Mouse (Mus musculus) embryo, embryonic 10.5 days (tissue): Measurements from ENCODE around the gene Minos1.

Source experiments
- DNase-seq: peaks from one replicate; pipeline ENCODE4 v3.0.0-alpha.2; 2015; ENCODE audit warnings: low spot score

Minos1 gene

GRCm38 (mm10) chr4:139144577-139144976 lies 13.7 kb upstream of the Minos1 start:
- peak; percentile 19 for DNase-seq

GRCm38 (mm10) chr4:139142985-139143384 lies 12.1 kb upstream of the Minos1 start:
- DNase-seq, result peak; percentile 60

- DNase-seq, result peak; percentile 18
Measured at GRCm38 (mm10) chr4:139141785-139142184, 10.9 kb upstream of the Minos1 start.

- DNase-seq, result no peak
Measured at GRCm38 (mm10) chr4:139140267-139140666, 9.4 kb upstream of the Minos1 start.

GRCm38 (mm10) chr4:139136011-139136410 lies 5.1 kb upstream of the Minos1 start:
- no peak for DNase-seq

GRCm38 (mm10) chr4:139133109-139133508 lies 2.2 kb upstream of the Minos1 start:
- no peak for DNase-seq

- DNase-seq, result no peak
Measured at GRCm38 (mm10) chr4:139131858-139132672, 1.2 kb upstream of the Minos1 start.

GRCm38 (mm10) chr4:139129806-139130700 lies 860 bp downstream of the Minos1 start:
- peak; percentile 56 for DNase-seq

GRCm38 (mm10) chr4:139126475-139126874 lies 4.4 kb downstream of the Minos1 start:
- DNase-seq, result no peak

- DNase-seq, result no peak
Measured at GRCm38 (mm10) chr4:139124940-139125339, 6.0 kb downstream of the Minos1 start.

GRCm38 (mm10) chr4:139122557-139122956 lies 8.4 kb downstream of the Minos1 start:
- no peak for DNase-seq

- no peak for DNase-seq
Measured at GRCm38 (mm10) chr4:139120998-139121397, 9.9 kb downstream of the Minos1 start.

GRCm38 (mm10) chr4:139120281-139120814 lies 10.6 kb downstream of the Minos1 start:
- DNase-seq, result no peak

- no peak for DNase-seq
Measured at GRCm38 (mm10) chr4:139116356-139117063, 14.4 kb downstream of the Minos1 start.

GRCm38 (mm10) chr4:139115721-139116120 lies 15.2 kb downstream of the Minos1 start:
- DNase-seq, result peak; percentile 33

GRCm38 (mm10) chr4:139112482-139112881 lies 18.4 kb downstream of the Minos1 start:
- DNase-seq, result no peak

- no peak for DNase-seq
Measured at GRCm38 (mm10) chr4:139111421-139111820, 19.5 kb downstream of the Minos1 start.

GRCm38 (mm10) chr4:139110858-139111257 lies 20.1 kb downstream of the Minos1 start:
- DNase-seq, result no peak

GRCm38 (mm10) chr4:139105453-139105852 lies 25.5 kb downstream of the Minos1 start:
- DNase-seq, result no peak

- DNase-seq, result no peak
Measured at GRCm38 (mm10) chr4:139101546-139101945, 29.4 kb downstream of the Minos1 start.

- no peak for DNase-seq
Measured at GRCm38 (mm10) chr4:139100326-139100725, 30.6 kb downstream of the Minos1 start.

- no peak for DNase-seq
Measured at GRCm38 (mm10) chr4:139096201-139096600, 34.7 kb downstream of the Minos1 start.
